Mouse (Mus musculus) lung, postnatal 0 days (tissue): Measurements from ENCODE around the gene Cep83. TPM values are rescaled to one million over a fixed set of nuclear protein-coding genes. Genes with fewer than 3 reads are reported as not detected.
A peak's percentile ranks its signal among the peaks of the same experiment; 100 is the strongest.

ENCODE experiments used
- ATAC-seq: fragments of 200-750 bp; cut with Nextera tagmentation; 2 replicates; pipeline ENCODE4 v1.8.0; 2017; ENCODE audit warnings: moderate library complexity
- DNase-seq: peaks from one replicate; pipeline ENCODE4 v3.0.0-alpha.2; 2016; ENCODE audit warnings: low spot score
- H3K27ac ChIP-seq: fragments of 300-500 bp; sonication (generic); 2 replicates; pipeline ENCODE4 v1.5.1; 2014; ENCODE audit warnings: antibody characterized with exemption, mild to moderate bottlenecking, low read length, mixed read lengths
- H3K27me3 ChIP-seq: fragments of 300-500 bp; sonication (generic); replicated peaks from 2 replicates; pipeline ENCODE4 v1.6.1; 2014; ENCODE audit warnings: low read length, mixed read lengths; ENCODE audit not compliant: insufficient read depth
- H3K36me3 ChIP-seq: fragments of 300-500 bp; sonication (generic); 2 replicates; pipeline ENCODE4 v1.6.1; 2014; ENCODE audit warnings: low read length, mixed read lengths; ENCODE audit not compliant: insufficient read depth
- H3K4me1 ChIP-seq: fragments of 300-500 bp; sonication (generic); 2 replicates; pipeline ENCODE4 v1.6.1; 2014; ENCODE audit warnings: antibody characterized with exemption, low read depth, low read length, mixed read lengths; ENCODE audit not compliant: insufficient read depth
- H3K4me2 ChIP-seq: fragments of 300-500 bp; sonication (generic); replicated peaks from 2 replicates; pipeline ENCODE4 v1.6.1; 2014; ENCODE audit warnings: low read depth, mild to moderate bottlenecking, low read length, moderate library complexity, mixed read lengths
- H3K4me3 ChIP-seq: fragments of 300-500 bp; sonication (generic); 2 replicates; pipeline ENCODE4 v1.5.1; 2014; ENCODE audit warnings: low read depth, low read length
- H3K9ac ChIP-seq: fragments of 300-500 bp; sonication (generic); replicated peaks from 2 replicates; pipeline ENCODE4 v1.6.1; 2014; ENCODE audit warnings: low read depth, mild to moderate bottlenecking
- H3K9me3 ChIP-seq: fragments of 300-500 bp; sonication (generic); 2 replicates; pipeline ENCODE4 v1.6.1; 2016; ENCODE audit warnings: low read length, mixed read lengths
- CTCF ChIP-seq: IDR thresholded peaks from 2 replicates; pipeline ENCODE4 v1.5.1; 2016; ENCODE audit warnings: antibody characterized with exemption, mild to moderate bottlenecking
- EP300 ChIP-seq: IDR thresholded peaks from 2 replicates; pipeline ENCODE4 v1.6.1; 2016; ENCODE audit warnings: antibody characterized with exemption, mild to moderate bottlenecking, control low read depth
- WGBS: fragments of 180-500 bp; shearing (Covaris S2); extraction: QIAGEN DNeasy Blood & Tissue Kit; methylation state at CpG from one replicate; pipeline ENCODE4 v1.1.7; 2014; 5-methylcytosine and 5-hydroxymethylcytosine counted together
- polyA plus RNA-seq: library from polyadenylated mRNA; unstranded; fragments of >200 nt; fragmentation: Nextera tagmentation; extraction: Ambion mirVana; gene quantifications from 2 replicates; pipeline ENCODE4 v1.2.1, GENCODE M21; 2015

The Cep83 gene
- polyA plus RNA-seq, 1 experiment from 2014 or later = 20.6 TPM

DNA sequence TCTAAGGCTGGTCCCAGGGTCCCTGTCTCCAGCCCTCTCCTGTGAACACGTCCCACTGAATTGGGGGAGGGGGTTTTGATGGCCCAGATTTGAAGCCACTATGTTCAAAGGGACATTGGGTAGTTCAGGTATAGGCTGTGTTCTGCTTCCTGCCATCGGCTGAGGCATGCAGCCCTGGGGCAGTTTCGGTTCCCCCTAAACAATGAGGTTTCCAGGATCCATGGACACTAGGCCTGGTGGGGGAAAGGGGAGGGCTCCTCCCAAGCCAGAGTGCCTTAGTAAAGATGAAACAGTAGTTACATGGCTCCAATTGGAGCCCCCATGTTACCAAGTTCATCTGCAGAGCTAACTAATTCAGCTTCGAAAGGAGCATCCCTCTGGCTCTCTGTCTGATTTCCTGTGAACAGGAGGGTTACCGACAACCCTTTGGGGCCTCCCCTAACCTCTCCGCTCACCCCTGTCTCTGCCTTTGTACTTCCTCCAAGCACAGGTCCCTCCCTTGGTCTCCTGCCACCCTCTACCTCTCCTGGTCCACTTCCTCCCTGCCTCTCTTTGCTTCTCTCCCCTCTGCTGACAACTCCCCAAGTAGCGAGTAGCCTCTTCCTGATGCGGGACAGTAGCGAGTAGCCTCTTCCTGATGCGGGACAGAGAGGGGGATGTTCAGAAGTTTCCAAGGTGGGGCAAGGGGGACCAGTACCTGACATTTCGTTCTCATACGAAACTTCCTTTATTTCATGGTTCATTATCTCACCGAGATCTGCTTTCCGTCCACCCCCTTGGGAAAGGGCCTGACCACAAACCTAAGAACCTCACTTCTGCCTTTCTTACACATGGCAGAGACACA, 139.7 kb downstream of the Cep83 start:
- 83% methylated on average over 14 of the region's 14 CpGs for WGBS
- Histone ChIP-seq H3K4me3 (no peak overlapping the region), H3K27ac (no peak overlapping the region; the same call in 1 of the 2 replicates), H3K4me2 (no peak overlapping the region; the same call in 1 of the 2 replicates), H3K4me1 (peaks cover 13% of the 10 kb centered on the region; the same call in 1 of the 2 replicates), H3K27me3 (no peaks in the 10 kb centered on the region), H3K9ac (no peak overlapping the region), H3K36me3 (no peaks in the 10 kb centered on the region), H3K9me3 (no peaks in the 10 kb centered on the region)
- no peak for ATAC-seq
- peak; percentile 28 for DNase-seq
- TF ChIP-seq EP300 (no peak), CTCF (no peak)

DNA sequence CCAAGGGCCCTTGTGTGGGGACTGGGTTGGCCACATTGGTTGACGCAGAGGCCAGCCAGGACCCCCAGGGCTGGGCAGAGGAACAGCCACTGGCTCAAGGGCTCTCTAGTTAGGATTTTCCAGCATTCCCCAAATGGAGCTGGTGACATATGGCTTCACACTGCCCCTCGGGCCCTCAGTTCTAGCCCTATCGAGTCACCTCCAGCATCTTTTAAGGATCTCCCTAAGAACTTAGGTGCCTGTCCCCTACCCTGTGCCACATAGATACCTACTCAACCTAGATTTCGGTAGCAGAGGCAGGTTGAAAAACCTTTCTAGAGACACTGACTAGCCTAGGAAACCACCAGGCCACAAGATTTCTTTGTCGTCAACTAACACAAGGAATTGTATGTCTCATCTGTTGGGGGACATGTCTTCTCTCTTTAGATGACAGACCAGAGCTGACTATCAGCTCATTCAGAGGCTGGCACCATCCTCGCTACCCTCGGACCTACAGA, 140.3 kb downstream of the Cep83 start:
- 0 out of 2 replicates have a peak overlapping the region, but pooled peaks have one; percentile 11 for H3K4me3 ChIP-seq
- WGBS = 81% methylated on average over 7 of the region's 7 CpGs
- no peaks in the 10 kb centered on the region for H3K36me3 ChIP-seq
- ATAC-seq (no peak), DNase-seq (no peak)
- H3K27ac ChIP-seq = no peak overlapping the region; the same call in 1 of the 2 replicates
- peaks cover 11% of the 10 kb centered on the region; the same call in 1 of the 2 replicates for H3K4me1 ChIP-seq
- no peaks in the 10 kb centered on the region for H3K9me3 ChIP-seq
- no peak for TF ChIP-seq CTCF
- H3K27me3 ChIP-seq = no peaks in the 10 kb centered on the region
- H3K9ac ChIP-seq = no peak overlapping the region
- peak overlapping the region; percentile 48 for H3K4me2 ChIP-seq

DNA sequence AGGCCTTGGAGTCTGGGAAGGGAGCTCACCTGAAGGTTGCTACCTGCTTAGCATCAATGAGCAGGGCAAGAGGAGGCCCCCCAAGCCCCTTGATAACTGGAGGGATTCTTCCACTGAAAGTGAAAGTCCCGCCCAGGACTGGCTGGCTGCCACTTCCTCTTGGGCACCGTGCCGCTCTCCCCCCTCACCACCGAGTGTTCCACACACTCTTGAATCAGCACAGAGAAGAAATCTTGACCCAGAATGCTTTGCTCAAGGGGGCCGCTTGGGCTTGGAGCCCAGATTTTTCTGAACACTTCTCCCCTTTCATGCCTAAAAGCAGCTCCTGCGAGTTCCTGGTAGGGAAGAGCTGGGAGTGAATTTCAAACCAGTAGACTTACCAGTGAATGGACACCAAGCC, 141.0 kb downstream of the Cep83 start:
- DNase-seq (peak; percentile 96), ATAC-seq (peak; percentile 93)
- H3K4me2 ChIP-seq = peak overlapping the region; percentile 48
- no peak overlapping the region for H3K9ac ChIP-seq
- peak overlapping the region; percentile 11; the same call in 1 of the 2 replicates for H3K4me3 ChIP-seq
- TF ChIP-seq CTCF (0 out of 2 replicates have a peak, but pooled peaks have one; percentile 14), EP300 (peak; percentile 87)
- H3K27me3 ChIP-seq = no peaks in the 10 kb centered on the region
- no peaks in the 10 kb centered on the region for H3K9me3 ChIP-seq
- WGBS = 3% methylated on average over 6 of the region's 6 CpGs
- H3K27ac ChIP-seq = peak overlapping the region; percentile 83
- no peaks in the 10 kb centered on the region for H3K36me3 ChIP-seq
- H3K4me1 ChIP-seq = peaks cover 9% of the 10 kb centered on the region; the same call in 1 of the 2 replicates

DNA sequence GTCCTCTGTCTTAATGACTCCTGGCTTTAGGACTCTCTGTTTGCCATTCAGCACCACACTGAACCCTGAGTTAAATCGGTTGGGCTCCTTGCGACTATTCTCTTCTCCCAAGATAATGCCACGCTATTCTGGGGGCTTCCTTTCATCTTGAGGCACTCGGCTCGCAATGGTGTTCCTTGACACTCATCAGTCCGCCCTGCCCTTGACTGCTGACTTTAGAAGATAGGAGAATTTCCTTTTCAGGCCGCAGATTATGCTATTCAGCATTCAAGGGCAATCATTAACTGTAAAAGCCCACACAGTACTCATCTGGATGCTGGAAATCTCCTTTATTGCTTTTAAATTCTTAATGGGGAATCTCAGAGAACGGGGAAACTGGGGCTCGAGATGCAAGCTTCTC, 147.4 kb downstream of the Cep83 start:
- 72% methylated on average over 9 of the region's 9 CpGs for WGBS
- H3K4me1 ChIP-seq = no peaks in the 10 kb centered on the region

More for the DNA sequence above, 147.4 kb downstream of the Cep83 start:
- no peak for DNase-seq
- no peak for TF ChIP-seq EP300
- TF ChIP-seq CTCF = no peak
- no peak for ATAC-seq
- no peak overlapping the region for H3K9ac ChIP-seq
- H3K4me3 ChIP-seq = no peak overlapping the region
- H3K27me3 ChIP-seq = no peaks in the 10 kb centered on the region
- no peaks in the 10 kb centered on the region for H3K9me3 ChIP-seq
- H3K4me2 ChIP-seq = no peak overlapping the region
- H3K27ac ChIP-seq = no peak overlapping the region
- H3K36me3 ChIP-seq = no peaks in the 10 kb centered on the region
